Mouse (Mus musculus): Measurements from ENCODE around the gene Slc38a1. TPM values are rescaled to one million over a fixed set of nuclear protein-coding genes. Genes with fewer than 3 reads are reported as not detected.

Slc38a1 gene
- total RNA-seq, 2 experiments from 2014 or later: 103 TPM

DNA sequence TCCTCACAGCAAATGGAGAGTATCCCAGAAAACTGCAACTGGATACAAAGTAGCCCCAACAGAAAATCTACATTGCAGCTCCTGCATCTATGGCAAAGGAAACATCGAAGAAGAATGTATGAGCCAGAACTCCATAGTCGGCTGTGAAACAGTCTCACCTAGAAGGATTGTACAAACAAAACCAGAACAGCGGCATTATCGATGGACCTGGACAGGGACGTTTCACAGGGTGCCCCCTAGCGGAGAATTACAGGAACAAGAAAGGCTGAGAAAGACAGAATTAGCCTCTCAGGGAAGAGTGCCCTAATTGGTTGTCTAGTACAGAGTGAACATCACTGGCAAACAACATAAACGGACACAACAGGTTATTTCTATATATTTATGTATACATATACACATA lies 23.9 kb upstream of the Slc38a1 start:
- peak; percentile 30 to 41 for DNase-seq (ENCODE audit: low spot score in 2 of 2)
- intact Hi-C loops (cut with DNase I): loop anchor here (5.0 kb wide), 1 partner anchor 114 kb away; no protein-coding TSS in a partner anchor

DNA sequence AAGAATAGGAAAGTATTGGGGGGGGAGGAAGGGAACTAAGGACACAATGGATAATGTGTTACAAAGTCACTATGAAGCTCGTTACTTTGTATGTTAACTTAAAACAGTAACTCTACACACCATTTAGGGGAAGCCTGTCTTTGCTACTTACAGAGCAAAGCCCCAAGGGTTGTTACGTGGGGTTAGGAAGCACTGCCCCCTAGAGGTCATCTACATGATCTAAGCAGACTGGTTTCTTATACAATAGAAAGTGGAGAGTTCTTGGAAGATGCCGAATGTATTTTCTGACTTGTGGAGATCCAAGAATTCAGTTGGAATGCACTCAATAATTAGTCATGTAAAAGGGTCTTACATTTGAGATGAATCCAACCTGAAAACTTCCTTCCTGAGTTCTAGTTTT lies 23.2 kb upstream of the Slc38a1 start:
- peak; percentile 33 to 35 for DNase-seq (ENCODE audit: low spot score in 2 of 2)
- intact Hi-C loops (cut with DNase I): loop anchor here (5.0 kb wide), 1 partner anchor 114 kb away; no protein-coding TSS in a partner anchor

DNA sequence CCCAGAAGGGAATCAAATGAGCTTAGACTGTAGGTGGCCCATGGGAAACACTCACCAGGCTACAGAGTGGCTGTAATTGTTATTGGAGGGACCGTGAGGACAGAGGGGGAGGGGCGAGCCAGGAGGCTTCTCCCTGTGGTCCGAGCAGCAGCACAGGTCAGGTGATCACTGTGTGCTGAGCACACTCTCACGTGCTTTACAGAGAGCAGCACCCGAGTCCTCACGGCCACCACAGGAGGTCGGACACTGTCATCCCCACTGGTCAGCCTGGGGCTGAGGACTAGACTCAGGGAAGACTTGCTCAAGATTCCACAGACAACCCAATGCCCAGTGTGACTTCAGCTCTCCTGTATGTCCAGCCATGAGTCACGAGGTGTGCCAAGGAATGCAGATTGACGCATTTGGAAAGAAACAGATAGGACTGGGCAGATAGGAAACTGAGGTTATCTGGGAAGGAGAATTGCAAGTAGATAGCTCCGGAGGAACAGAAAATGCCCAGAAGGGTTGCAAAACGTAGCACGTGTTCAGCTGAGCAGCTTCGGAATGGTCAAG lies 18.0 kb upstream of the Slc38a1 start:
- no peak for DNase-seq (ENCODE audit: low spot score in 2 of 2)
- intact Hi-C loops (cut with DNase I): no loop called here

DNA sequence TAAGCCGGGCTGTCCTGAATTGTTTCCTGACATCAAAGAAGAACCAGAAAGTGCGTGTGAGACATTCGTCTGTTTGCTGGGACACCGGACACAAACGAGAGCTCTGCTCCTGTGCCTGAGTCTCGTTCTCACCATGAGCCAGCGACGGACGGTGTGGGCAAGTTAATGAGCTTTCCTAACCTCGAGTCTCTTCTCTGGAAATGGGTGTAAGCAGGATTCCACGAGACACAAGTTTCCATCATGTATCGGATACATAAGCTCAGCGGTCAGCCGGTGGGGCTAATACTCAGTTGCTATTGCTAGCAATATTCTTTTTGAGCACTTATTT lies 15.5 kb upstream of the Slc38a1 start:
- intact Hi-C loops (cut with DNase I): no loop called here
- DNase-seq (ENCODE audit: low spot score in 2 of 2): no peak

DNA sequence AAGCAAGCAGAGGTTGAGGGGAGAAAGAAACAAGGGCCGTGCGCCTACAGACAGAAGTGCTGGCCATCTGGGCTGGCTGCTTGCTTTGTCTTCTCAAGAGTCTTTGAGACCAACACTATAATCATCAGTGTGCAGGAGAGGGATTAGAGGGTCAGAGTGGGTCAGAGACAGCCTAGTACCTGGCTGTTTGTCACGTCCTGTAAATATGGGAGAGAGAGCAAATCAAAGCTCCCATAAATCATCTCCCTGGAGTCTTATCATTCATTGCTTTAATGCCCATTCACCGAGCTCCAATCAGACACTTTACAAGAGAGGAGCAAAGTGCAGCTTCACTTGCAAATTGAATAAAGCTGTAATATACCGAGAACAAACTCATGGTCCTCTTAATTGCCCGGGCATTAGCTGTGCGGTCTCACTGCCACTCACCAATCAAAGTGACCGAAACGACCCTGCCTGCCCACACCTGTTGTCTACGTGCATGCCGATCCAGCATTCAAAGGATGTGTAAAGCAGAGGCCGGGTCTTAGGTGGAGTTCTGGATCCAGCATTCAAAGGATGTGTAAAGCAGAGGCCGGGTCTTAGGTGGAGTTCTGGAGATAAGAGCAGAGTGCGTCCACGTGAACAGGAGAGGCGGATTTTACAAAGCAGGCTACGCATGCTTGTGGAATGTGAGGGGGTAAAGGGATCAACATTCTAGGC lies 15.0 kb upstream of the Slc38a1 start:
- intact Hi-C loops (cut with DNase I): no loop called here
- DNase-seq (ENCODE audit: low spot score in 2 of 2): no peak

DNA sequence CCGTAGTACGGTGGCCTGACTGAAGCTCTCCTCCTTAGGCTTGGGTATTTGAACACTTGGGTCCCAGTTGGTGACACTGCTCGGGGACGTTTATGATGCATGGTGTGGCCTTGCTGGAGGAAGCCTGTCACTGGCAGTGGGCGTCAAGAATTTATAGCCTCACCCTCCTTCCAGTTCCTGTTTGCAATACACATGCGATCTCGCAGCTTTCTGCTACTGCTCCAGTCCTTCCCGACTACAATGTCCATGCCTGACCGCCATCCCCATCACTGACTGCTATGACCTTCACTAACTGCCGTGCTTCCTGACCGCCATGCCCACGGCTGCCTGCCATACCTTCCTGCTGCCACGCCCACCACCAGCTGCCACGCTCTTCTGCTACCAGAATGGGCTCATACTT lies 12.8 kb upstream of the Slc38a1 start:
- intact Hi-C loops (cut with DNase I): no loop called here
- no peak for DNase-seq (ENCODE audit: low spot score in 2 of 2)

DNA sequence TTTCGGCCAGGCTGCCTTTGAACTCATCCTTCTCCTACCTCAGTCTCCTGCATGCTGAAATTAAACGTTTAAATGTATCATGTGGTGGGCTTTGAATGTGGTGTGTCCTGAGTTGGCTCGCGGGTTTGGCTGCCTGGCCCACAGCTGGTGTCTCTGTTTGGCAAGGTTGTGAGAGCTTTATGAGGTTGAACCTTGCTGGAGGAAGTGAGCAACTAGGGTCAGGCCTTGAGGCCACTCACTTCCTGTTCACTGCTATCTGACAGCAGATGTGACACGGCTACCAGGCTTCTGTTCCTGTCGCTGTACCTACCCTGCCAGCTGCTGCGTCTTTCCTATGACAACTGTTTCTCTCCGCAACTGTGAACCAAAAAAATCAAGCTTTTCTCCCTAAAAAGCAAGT lies 12.0 kb upstream of the Slc38a1 start:
- intact Hi-C loops (cut with DNase I): no loop called here
- DNase-seq (ENCODE audit: low spot score in 2 of 2): no peak

DNA sequence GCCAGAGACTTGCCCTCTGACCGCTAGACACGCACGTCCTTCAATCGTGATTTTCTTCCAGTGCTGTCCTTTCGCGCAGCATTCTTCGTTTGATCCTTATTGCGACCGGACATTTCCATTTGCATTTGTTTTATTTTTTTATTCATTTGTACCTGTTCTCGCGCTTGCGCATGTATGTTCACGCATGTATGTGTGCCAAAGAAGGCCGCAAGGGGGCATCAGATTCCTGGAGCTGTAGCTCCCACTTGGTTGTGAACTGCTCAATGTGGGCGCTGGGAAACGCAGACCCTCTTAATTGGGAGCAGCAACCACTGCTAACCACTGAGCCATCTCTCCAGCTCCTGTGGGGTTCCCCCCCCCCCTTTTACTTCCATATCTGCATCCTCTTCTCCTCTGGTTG lies 10.3 kb upstream of the Slc38a1 start:
- intact Hi-C loops (cut with DNase I): no loop called here
- no peak for DNase-seq (ENCODE audit: low spot score in 2 of 2)

DNA sequence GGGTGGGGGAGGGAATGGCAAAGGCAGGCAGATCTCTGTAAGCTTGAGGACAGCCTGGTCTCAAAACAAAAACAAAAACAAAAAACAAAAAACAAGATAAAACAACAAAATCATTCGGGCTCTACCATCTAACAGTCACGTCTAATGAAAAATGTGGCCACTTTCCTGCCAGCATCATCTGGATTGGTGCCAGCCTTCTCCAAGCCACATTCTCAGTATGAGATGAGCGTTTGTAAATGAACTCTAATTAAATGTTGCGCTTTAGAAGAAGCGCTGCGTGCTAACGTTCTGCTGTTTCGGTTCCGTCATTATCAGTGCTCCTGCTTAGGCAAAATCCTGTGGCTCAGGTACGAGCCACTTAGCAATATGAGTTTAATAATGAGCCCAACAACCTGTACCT lies 9.8 kb upstream of the Slc38a1 start:
- DNase-seq (ENCODE audit: low spot score in 2 of 2): no peak
- intact Hi-C loops (cut with DNase I): no loop called here

DNA sequence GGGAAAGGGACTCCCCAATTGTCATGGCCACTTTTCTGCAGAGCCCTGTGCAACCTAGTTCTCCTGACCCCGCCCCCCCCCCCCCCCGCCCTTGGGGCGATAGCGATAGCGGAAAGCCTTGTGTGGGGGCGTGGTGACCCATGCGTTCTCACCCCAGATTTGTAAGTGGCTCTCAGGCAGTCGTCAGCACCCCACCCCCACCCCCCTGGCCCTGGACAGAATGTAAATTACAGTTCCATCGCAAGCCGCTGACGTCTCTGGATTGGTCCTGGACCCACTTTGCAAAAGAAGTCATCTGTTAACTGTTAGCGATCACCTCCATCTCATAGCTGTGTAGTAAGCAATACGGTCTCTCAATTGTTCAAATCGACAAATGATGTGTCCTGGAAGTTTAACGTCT lies 4.7 kb upstream of the Slc38a1 start:
- intact Hi-C loops (cut with DNase I): no loop called here
- DNase-seq (ENCODE audit: low spot score in 2 of 2): no peak

DNA sequence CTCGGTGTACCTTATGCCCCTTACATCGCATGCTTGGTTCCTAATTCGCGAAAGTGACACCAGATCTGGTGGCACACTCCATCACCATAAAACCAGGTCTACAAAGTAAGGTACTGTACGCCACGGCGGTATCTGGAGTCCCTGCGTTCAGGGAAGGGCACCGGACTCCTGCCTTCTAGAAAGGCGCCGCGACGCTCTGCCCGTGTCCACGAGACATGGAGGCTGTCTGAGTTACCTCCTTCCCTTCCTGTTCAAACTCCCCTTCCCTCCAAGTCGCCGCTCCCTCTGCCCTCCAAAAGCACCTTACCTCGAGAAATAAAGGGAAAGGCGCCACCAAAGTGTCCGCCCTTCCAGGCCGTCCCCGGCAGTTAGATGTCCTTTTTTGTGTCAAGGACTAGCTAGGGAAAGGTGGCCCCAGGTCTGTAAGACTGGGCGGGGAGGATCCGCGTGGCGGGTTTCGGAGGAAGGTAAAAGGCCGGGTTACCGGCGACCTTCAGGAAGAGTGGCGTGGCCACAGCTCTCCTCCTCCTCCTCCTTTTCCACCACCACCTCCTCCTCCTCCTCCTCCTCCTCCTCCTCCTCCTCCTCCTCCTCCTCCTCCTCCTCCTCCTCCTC lies 785 bp downstream of the Slc38a1 start:
- intact Hi-C loops (cut with DNase I): loop anchor here (5.0 kb wide), 3 partner anchors 45 to 180 kb away; partner anchors contain the start of genes Scaf11 and Slc38a2
- peak in 1 of 2 experiments; percentile 56 for DNase-seq (ENCODE audit: low spot score in 2 of 2)

DNA sequence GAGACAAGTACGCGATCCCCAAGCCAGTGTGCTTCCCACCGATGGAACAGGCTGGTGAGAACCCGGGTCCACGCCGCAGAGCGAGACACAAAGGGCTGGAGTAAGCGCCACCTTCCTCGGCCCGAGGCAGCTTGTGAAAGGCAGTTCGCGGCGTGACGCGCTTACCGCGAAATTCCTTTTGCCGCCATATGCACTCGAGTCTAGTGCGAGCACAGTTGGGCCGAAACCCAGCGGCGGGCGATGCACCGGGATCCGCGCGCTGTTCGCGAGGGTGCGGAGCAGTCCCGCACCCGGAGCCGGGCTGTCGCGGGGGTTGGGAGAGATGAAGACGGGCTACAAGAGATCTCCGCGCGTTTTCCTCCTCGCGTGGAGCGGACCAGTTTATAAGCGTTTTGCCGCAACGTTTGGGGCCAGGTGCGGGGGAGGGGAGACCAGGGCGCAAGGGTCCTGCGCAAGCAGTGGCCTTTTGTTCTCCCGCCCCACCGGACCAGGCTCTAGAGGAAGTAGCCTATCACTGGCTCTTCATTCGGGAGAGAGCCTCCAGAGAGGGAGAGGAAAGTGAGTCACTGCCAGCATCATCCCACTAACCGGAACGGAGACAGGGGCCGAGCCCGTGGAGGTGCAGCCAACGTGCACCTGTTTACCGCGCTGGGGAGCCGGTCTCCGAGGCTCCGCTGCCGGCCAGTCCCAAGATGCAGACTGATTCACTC lies 1.4 kb downstream of the Slc38a1 start:
- peak; percentile 75 to 78 for DNase-seq (ENCODE audit: low spot score in 2 of 2)
- intact Hi-C loops (cut with DNase I): loop anchor here (5.0 kb wide), 3 partner anchors 44 to 179 kb away; partner anchors contain the start of genes Scaf11 and Slc38a2

DNA sequence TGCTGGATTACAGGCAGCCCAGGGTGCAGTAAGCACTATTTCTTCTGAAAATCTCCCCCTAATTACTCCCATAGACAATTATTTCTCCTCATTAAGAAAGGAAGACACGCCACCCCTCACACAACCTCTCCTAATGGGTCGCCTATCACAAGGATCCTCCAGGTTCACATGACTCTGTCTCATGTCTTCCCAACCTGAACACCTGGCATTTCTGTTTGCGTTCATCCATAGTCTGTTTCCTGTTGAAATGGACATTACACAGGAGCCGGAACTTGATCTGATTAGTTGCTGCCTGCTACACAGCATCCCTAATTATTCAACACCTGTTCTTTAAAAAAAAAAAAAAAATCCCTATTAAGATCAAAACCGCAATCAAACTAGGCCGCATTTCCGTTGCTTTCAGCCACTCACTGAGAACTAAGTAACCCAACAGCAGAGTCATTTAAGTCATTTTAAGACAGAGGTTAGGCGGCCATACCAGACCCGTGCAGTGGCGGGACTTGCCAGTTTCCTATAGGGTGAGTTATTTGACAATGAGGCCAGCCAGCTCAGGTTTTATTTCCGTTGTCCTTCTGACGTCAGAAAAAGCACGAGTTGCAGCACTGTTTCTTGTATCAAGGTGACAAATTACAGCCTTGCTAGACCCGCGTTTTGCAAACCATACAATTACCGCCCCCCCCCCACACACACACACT lies 2.3 kb downstream of the Slc38a1 start:
- intact Hi-C loops (cut with DNase I): loop anchor here (5.0 kb wide), 3 partner anchors 43 to 178 kb away; partner anchors contain the start of genes Scaf11 and Slc38a2
- DNase-seq (ENCODE audit: low spot score in 2 of 2): peak; percentile 24

DNA sequence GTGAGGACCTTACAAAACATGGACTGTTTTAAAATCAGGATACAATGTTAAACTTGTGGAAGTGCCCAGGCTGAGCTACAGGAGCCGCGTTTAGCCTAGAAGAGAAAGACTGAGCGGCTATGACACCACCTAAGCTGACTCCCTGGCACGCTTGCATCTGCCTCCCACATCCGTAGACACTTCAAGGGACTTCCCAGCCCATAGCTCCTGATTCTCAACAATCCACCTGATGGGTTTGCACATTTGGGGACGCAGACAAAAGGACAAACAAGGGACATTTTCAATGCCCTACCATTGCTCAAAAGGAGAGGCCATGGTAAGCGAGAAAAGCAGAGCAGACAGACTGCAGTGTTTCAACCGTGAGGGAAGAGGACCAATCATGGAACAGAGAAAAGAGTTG lies 3.1 kb downstream of the Slc38a1 start:
- no peak for DNase-seq (ENCODE audit: low spot score in 2 of 2)
- intact Hi-C loops (cut with DNase I): loop anchor here (5.0 kb wide), 3 partner anchors 42 to 177 kb away; partner anchors contain the start of genes Scaf11 and Slc38a2

DNA sequence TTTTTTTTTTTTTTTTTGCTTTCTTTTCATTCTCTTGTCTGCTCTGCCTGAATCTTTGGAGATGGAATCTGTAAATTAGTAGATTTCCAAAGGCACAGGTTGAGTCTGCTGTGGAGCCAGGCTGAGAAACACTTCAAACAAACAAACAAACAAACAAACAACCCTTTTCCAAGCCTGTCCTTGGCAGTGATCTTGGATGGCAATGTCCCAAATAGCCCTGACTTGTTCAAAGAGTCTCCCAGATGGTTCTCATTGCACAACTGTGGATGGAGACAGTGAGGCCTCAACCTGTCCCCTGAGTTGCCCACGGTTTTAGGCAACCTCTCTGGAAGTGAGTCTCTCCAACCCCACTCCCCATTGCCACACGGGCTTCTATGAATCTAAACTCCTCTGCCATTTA lies 4.1 kb downstream of the Slc38a1 start:
- intact Hi-C loops (cut with DNase I): no loop called here

DNA sequence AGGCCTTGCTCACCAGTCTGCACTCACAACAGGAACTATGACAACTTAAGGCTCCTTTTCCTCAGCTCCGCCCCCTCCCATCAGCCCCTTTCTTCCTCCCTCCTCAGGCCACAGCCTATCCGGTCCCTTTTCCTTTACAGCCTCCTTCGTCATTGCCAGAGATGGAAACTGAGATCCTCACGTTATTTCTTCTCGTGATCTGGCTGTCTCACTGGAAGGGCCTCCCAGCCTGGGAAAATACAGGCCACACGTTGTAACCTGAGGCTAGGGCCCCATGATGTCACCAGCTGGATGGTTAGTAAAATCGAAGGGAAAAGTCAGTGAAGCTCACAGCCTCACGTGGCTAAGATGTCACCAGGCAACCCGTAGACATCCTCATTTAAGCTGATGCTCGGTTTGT lies 4.5 kb downstream of the Slc38a1 start:
- intact Hi-C loops (cut with DNase I): no loop called here
- no peak for DNase-seq (ENCODE audit: low spot score in 2 of 2)

More for the DNA sequence above, 4.1 kb downstream of the Slc38a1 start:
- DNase-seq (ENCODE audit: low spot score in 2 of 2): no peak

DNA sequence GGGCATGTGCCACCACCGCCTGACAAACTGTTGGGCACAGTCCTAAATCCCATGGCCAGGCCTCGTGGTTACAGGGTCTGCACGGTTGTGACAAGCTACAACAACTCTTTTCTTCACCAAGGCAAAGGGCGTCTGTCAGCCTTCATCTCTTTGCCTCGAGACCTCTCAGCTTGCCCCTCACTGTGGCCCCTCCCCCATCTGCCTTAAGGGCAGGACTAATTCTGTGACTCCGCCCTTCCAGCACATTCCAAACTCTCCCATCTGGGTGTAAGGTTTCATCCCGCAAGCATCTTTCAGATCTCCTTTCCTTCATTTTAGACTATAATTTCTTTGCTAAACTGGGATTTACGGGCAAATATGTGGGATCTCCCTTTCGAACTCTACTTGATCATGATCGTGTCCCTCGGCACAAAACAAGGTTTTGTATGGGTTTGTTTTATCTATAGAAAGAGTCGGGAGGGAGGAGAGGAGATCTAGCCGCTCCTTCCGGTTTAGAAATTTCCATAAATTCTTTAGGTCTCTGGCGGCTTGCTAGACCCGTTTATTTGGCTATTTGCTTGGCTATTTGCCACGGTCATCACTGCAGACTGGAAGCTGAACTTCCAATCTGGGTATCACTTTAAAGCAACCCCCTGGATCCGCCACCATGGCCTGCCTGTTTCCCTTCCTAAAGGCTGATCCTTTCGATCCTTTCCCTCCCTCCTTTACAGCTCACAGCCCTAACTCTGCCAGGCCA lies 7.9 kb downstream of the Slc38a1 start:
- DNase-seq (ENCODE audit: low spot score in 2 of 2): no peak
- intact Hi-C loops (cut with DNase I): no loop called here

DNA sequence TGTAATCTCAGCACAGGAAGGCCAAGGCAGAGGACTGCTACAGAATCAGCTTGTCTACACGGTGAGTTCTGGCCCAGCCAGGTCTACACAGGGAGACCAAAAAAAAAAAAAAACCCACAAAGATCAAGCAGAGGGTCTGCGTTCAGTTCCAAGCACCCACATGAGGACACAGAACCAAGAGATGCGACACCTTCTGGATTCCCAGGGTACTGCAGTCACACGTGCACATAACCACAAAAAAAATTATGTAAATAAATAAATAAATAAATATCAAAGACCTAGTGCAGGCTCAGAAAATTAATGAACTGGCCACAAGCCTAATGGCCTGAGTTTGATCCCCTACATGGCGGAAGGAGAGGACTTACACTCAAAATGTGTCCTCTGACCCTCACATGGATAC lies 10.5 kb downstream of the Slc38a1 start:
- DNase-seq (ENCODE audit: low spot score in 2 of 2): no peak

DNA sequence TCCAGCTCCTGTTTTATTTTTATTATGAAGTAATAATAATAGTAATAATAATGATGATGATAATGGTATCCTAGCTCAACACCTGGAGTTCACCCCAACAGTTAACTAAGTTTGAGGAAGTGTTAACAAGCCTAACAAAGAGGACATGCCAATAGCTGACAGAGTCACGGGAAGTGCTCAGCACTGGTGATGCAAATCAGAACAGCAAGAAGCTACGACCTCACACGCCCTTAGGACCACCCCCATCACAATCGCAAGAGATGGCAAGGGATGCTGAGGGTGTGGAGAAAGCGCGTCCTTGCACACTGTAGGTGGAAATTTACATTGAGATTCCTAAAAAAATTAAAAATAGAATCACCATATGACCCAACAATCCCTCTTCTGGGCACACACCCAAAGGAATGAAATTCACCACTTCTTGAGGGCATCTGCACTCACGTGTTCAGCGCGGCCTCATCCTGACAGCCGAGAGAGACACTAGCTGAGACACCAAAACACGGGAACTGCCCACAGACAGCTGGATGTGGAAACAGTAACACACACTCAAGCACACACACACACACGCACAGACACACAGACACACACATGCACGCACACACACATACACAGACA lies 11.5 kb downstream of the Slc38a1 start:
- intact Hi-C loops (cut with DNase I): no loop called here
- no peak for DNase-seq (ENCODE audit: low spot score in 2 of 2)

More for the DNA sequence above, 10.5 kb downstream of the Slc38a1 start:
- intact Hi-C loops (cut with DNase I): no loop called here
